Mouse (Mus musculus) neural tube, embryonic 12.5 days (tissue): ENCODE results near the gene Fga. TPM values are rescaled to one million over a fixed set of nuclear protein-coding genes. Genes with fewer than 3 reads are reported as not detected.

ENCODE experiments used
- ATAC-seq: fragments of 200-750 bp; cut with Nextera tagmentation; 2 replicates; pipeline ENCODE4 v1.8.0; 2017; ENCODE audit warnings: low read depth, mild to moderate bottlenecking, moderate TSS enrichment, moderate library complexity; ENCODE audit not compliant: low FRiP score
- H3K27ac ChIP-seq: fragments of 300-500 bp; sonication (generic); 2 replicates; pipeline ENCODE4 v1.5.1; 2016
- H3K27me3 ChIP-seq: fragments of 300-500 bp; sonication (generic); replicated peaks from 2 replicates; pipeline ENCODE4 v1.6.1; 2016; ENCODE audit warnings: mild to moderate bottlenecking
- H3K36me3 ChIP-seq: fragments of 300-500 bp; sonication (generic); 2 replicates; pipeline ENCODE4 v1.6.1; 2016; ENCODE audit warnings: mild to moderate bottlenecking
- H3K4me1 ChIP-seq: fragments of 300-500 bp; sonication (generic); 2 replicates; pipeline ENCODE4 v1.6.1; 2016
- H3K4me2 ChIP-seq: fragments of 300-500 bp; sonication (generic); replicated peaks from 2 replicates; pipeline ENCODE4 v1.6.1; 2016; ENCODE audit warnings: mild to moderate bottlenecking
- H3K4me3 ChIP-seq: fragments of 300-500 bp; sonication (generic); 2 replicates; pipeline ENCODE4 v1.5.1; 2016
- H3K9ac ChIP-seq: fragments of 300-500 bp; sonication (generic); 2 replicates; pipeline ENCODE4 v1.6.1; 2016; ENCODE audit warnings: mild to moderate bottlenecking
- H3K9me3 ChIP-seq: fragments of 300-500 bp; sonication (generic); 2 replicates; pipeline ENCODE4 v1.6.1; 2016; ENCODE audit warnings: mild to moderate bottlenecking
- WGBS: fragments of 180-500 bp; shearing (Covaris S2); methylation state at CpG from one replicate; pipeline ENCODE4 v1.1.7; 2016; 5-methylcytosine and 5-hydroxymethylcytosine counted together
- polyA plus RNA-seq: library from polyadenylated mRNA; unstranded; fragments of >200 nt; fragmentation: Nextera tagmentation; extraction: Ambion mirVana; gene quantifications from 2 replicates; pipeline ENCODE4 v1.2.1, GENCODE M21; 2016

Fga gene
- polyA plus RNA-seq, 1 experiment from 2014 or later, result 0.14 TPM

- no peaks in the 10 kb centered on the region for H3K36me3 ChIP-seq
- H3K4me1 ChIP-seq, result peaks cover 2% of the 10 kb centered on the region; the same call in 1 of the 2 replicates
- no peaks in the 10 kb centered on the region for H3K9me3 ChIP-seq
- H3K9ac ChIP-seq, result no peak overlapping the region
- peak; percentile 50; the same call in 1 of the 2 replicates for ATAC-seq
- peak overlapping the region; percentile 37 for H3K4me2 ChIP-seq
- no peaks in the 10 kb centered on the region for H3K27me3 ChIP-seq
- WGBS, result 46% methylated on average over 13 of the region's 13 CpGs
- no peak overlapping the region for H3K4me3 ChIP-seq
- no peak overlapping the region for H3K27ac ChIP-seq
These were observed 7.0 kb downstream of the Fga start for GRCm38 (mm10) chr3:83032746-83033308.

- Histone ChIP-seq H3K9me3 (no peaks in the 10 kb centered on the region), H3K4me2 (no peak overlapping the region), H3K4me3 (no peak overlapping the region), H3K36me3 (no peaks in the 10 kb centered on the region), H3K27ac (no peak overlapping the region), H3K9ac (no peak overlapping the region), H3K27me3 (no peaks in the 10 kb centered on the region), H3K4me1 (peaks cover 2% of the 10 kb centered on the region; the same call in 1 of the 2 replicates)
- no peak for ATAC-seq
- WGBS, result 80% methylated on average over 8 of the region's 8 CpGs
These were observed 7.9 kb downstream of the Fga start for GRCm38 (mm10) chr3:83033801-83034200.

DNA sequence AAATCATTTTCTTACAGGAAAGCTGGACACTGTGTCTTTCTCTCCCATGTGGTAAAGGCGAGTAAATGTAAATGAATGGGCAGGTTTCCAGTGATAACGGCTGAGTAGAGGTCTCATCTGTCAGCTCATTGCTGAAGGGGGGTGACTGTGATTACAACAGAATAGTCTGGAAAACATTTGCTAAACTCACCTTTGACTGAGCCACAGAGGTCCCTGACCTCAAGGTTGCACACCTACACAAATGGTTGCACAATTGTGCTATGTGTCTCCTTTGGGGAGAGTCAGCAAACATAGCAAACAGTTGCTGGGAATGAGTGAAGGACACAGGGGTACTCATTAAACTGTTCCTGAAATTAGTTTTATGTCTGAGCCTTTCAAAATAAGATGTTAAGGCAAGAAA lies 13.0 kb downstream of the Fga start:
- H3K9me3 ChIP-seq, result no peaks in the 10 kb centered on the region
- WGBS, result 87% methylated on average over 2 of the region's 2 CpGs
- no peak overlapping the region for H3K27ac ChIP-seq
- no peaks in the 10 kb centered on the region for H3K4me1 ChIP-seq
- no peaks in the 10 kb centered on the region for H3K27me3 ChIP-seq
- H3K4me3 ChIP-seq, result no peak overlapping the region
- H3K4me2 ChIP-seq, result no peak overlapping the region
- no peak overlapping the region for H3K9ac ChIP-seq
- no peaks in the 10 kb centered on the region for H3K36me3 ChIP-seq
- ATAC-seq, result no peak

- no peak overlapping the region for H3K4me2 ChIP-seq
- no peak overlapping the region for H3K4me3 ChIP-seq
- no peaks in the 10 kb centered on the region for H3K4me1 ChIP-seq
- 79% methylated on average over 4 of the region's 4 CpGs for WGBS
- no peaks in the 10 kb centered on the region for H3K36me3 ChIP-seq
- H3K9ac ChIP-seq, result no peak overlapping the region
- ATAC-seq, result no peak
- no peak overlapping the region for H3K27ac ChIP-seq
- H3K27me3 ChIP-seq, result no peaks in the 10 kb centered on the region
- H3K9me3 ChIP-seq, result no peaks in the 10 kb centered on the region
These were observed 13.8 kb downstream of the Fga start for GRCm38 (mm10) chr3:83039666-83040065.

DNA sequence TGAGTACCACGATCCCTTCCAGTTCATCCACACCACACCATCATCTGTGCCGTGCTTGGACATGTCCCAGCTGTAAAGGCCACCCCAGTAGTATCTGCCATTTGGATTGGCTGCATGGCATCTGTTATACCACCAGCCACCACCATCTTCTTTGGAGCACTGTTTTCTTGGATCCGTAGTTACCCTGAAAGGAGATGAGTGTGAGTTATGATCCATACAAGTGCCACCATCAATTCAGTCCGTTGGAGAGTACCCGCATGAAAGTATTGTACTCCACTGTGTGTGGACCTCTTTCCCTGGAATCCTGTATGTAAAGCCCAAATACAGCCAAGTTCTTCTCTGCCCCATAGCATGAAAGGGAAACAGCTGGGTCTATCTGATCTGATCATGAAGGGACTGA lies 16.6 kb downstream of the Fga start:
- WGBS, result 90% methylated on average over 5 of the region's 5 CpGs
- no peak overlapping the region for H3K4me3 ChIP-seq
- no peaks in the 10 kb centered on the region for H3K4me1 ChIP-seq
- no peak for ATAC-seq
- no peak overlapping the region for H3K4me2 ChIP-seq
- no peaks in the 10 kb centered on the region for H3K9me3 ChIP-seq
- H3K9ac ChIP-seq, result no peak overlapping the region
- H3K27ac ChIP-seq, result no peak overlapping the region
- H3K36me3 ChIP-seq, result no peaks in the 10 kb centered on the region
- no peaks in the 10 kb centered on the region for H3K27me3 ChIP-seq

GRCm38 (mm10) chr3:83046649-83047048 lies 20.8 kb downstream of the Fga start:
- H3K36me3 ChIP-seq, result no peaks in the 10 kb centered on the region
- H3K4me3 ChIP-seq, result no peak overlapping the region
- no peaks in the 10 kb centered on the region for H3K4me1 ChIP-seq
- ATAC-seq, result no peak
- 88% methylated on average over 11 of the region's 11 CpGs for WGBS
- H3K9me3 ChIP-seq, result no peaks in the 10 kb centered on the region
- no peak overlapping the region for H3K9ac ChIP-seq
- H3K27ac ChIP-seq, result no peak overlapping the region
- H3K4me2 ChIP-seq, result no peak overlapping the region
- no peaks in the 10 kb centered on the region for H3K27me3 ChIP-seq

- no peaks in the 10 kb centered on the region for H3K27me3 ChIP-seq
- H3K36me3 ChIP-seq, result no peaks in the 10 kb centered on the region
- WGBS, result 82% methylated on average over 8 of the region's 8 CpGs
- H3K4me2 ChIP-seq, result no peak within 1 kb of the TSS
- no peak within 1 kb of the TSS for H3K9ac ChIP-seq
- no peaks in the 10 kb centered on the region for H3K4me1 ChIP-seq
- no peak within 1 kb of the TSS for H3K4me3 ChIP-seq
- no peak for ATAC-seq
- H3K9me3 ChIP-seq, result no peaks in the 10 kb centered on the region
- no peak within 1 kb of the TSS for H3K27ac ChIP-seq
These were observed 23.8 kb downstream of the Fga start, which contains the start of gene Fgb for GRCm38 (mm10) chr3:83049680-83050079. Gene Fgb, minus strand, starts transcription at chr3:83049863.

DNA sequence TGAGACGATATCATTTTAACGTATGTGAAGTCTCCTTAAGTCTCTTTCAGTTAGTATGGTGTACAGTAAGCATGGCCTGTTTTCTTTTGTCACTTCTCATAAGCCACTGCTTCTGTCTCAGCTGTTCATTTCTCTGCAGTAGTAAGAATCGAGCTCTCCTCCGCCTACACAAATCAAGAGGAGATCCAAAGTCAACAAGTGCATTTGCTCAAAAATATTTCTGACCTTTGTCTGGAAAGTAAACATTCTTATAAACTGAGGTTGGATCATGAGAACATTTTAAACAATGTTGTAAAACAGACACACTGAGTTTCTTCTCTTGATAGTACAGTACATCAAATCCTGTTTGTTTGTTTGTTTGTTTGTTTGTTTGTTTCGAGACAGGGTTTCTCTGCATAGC lies 24.8 kb downstream of the Fga start:
- H3K27ac ChIP-seq, result no peak overlapping the region
- ATAC-seq, result no peak
- no peak overlapping the region for H3K9ac ChIP-seq
- H3K4me2 ChIP-seq, result no peak overlapping the region
- H3K9me3 ChIP-seq, result no peaks in the 10 kb centered on the region
- H3K36me3 ChIP-seq, result no peaks in the 10 kb centered on the region
- H3K4me3 ChIP-seq, result no peak overlapping the region
- H3K27me3 ChIP-seq, result no peaks in the 10 kb centered on the region
- WGBS, result 82% methylated on average over 5 of the region's 5 CpGs
- no peaks in the 10 kb centered on the region for H3K4me1 ChIP-seq

GRCm38 (mm10) chr3:83052102-83052501 lies 26.2 kb downstream of the Fga start:
- H3K9ac ChIP-seq, result no peak overlapping the region
- 74% methylated on average over 5 of the region's 5 CpGs for WGBS
- no peak overlapping the region for H3K27ac ChIP-seq
- H3K4me1 ChIP-seq, result peaks cover 10% of the 10 kb centered on the region
- no peaks in the 10 kb centered on the region for H3K27me3 ChIP-seq
- no peak for ATAC-seq
- H3K4me2 ChIP-seq, result no peak overlapping the region
- H3K9me3 ChIP-seq, result no peaks in the 10 kb centered on the region
- peaks cover 4% of the 10 kb centered on the region for H3K36me3 ChIP-seq
- H3K4me3 ChIP-seq, result no peak overlapping the region

DNA sequence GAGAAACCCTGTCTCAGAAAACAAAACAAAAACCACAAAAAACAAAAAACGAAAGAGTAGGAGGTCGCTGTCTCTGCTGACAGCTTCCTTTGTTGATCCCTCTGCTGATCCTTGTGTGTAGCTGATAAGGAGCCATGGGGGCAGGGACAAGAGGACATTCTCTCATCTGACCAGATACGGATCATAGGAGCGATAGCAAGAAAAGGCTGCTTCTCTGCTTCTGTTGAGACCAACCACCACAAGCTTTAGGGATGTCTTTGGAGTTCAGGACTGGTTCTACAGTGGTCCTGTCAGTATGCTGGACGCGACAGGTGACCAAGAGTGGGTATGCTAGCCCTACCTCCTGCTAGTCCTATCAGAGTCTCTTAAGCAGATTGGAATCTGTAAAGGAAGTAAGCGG lies 27.2 kb downstream of the Fga start:
- H3K4me1 ChIP-seq, result peaks cover 10% of the 10 kb centered on the region
- H3K9me3 ChIP-seq, result no peaks in the 10 kb centered on the region
- no peak overlapping the region for H3K4me3 ChIP-seq
- no peak for ATAC-seq
- peaks cover 13% of the 10 kb centered on the region for H3K36me3 ChIP-seq
- no peak overlapping the region for H3K4me2 ChIP-seq
- no peak overlapping the region for H3K9ac ChIP-seq
- no peaks in the 10 kb centered on the region for H3K27me3 ChIP-seq
- 92% methylated on average over 7 of the region's 7 CpGs for WGBS
- no peak overlapping the region for H3K27ac ChIP-seq

DNA sequence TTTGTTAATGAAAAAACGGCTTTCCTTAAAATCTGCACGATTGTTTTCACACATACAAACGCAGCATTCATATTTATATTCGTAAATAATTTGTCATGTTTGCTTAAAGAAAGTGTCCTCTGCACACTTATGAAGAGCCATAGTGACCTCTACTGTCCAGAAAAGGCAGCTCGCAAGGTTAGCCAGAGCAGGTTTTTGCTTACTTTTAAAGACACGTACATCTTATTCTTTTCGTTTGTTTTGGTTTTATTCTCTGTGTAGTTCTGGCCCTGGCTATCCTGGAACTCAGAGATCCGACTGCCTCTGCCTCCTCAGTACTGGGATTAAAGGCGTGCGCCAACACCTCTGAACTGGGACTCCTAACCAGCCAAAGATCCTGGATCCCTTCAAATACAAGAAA lies 27.9 kb downstream of the Fga start:
- Histone ChIP-seq H3K4me2 (no peak overlapping the region), H3K36me3 (peaks cover 18% of the 10 kb centered on the region), H3K27ac (no peak overlapping the region), H3K4me3 (no peak overlapping the region), H3K27me3 (no peaks in the 10 kb centered on the region), H3K4me1 (peaks cover 10% of the 10 kb centered on the region), H3K9ac (no peak overlapping the region), H3K9me3 (no peaks in the 10 kb centered on the region)
- WGBS, result 44% methylated on average over 10 of the region's 10 CpGs
- no peak for ATAC-seq

DNA sequence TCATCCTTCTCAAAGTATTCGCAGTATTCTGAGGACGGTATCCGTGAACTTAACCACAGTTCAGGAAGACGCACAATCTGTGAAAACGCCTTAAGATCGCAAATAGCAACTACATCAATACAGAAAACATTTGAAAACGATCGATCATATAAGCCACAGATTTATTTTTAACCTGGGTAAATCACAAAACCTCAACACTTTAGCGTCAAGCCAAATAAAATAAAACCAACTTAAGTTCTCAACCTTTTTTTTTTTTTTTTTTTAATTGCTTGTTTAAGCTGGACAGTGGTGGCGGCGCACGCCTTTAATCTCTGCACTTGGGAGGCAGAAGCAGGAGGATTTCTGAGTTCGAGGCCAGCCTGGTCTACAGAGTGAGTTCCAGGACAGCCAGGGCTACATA lies 28.9 kb downstream of the Fga start:
- H3K36me3 ChIP-seq, result peaks cover 28% of the 10 kb centered on the region
- peak overlapping the region; percentile 69; the same call in 1 of the 2 replicates for H3K4me3 ChIP-seq
- H3K9me3 ChIP-seq, result no peaks in the 10 kb centered on the region
- peak overlapping the region; percentile 38 for H3K4me2 ChIP-seq
- 39% methylated on average over 13 of the region's 13 CpGs for WGBS
- H3K9ac ChIP-seq, result no peak overlapping the region
- H3K27me3 ChIP-seq, result no peaks in the 10 kb centered on the region
- peaks cover 10% of the 10 kb centered on the region for H3K4me1 ChIP-seq
- H3K27ac ChIP-seq, result no peak overlapping the region
- ATAC-seq, result no peak; the same call in 1 of the 2 replicates
